Mouse (Mus musculus) subcutaneous adipose tissue, adult 2 months (tissue): Measurements from ENCODE around the gene Bdkrb1. TPM values are rescaled to one million over a fixed set of nuclear protein-coding genes. Genes with fewer than 3 reads are reported as not detected.

Experiments used
- polyA plus RNA-seq: library from polyadenylated mRNA; depleted of rRNA; stranded (reverse); fragments of >200 nt; gene quantifications from 2 replicates; pipeline ENCODE4 v1.2.3, GENCODE M21; 2012; ENCODE audit warnings: low replicate concordance; rRNA removed

Gene Bdkrb1
- polyA plus RNA-seq, result 0.19 and 2.0 TPM in 2 replicates

DNA sequence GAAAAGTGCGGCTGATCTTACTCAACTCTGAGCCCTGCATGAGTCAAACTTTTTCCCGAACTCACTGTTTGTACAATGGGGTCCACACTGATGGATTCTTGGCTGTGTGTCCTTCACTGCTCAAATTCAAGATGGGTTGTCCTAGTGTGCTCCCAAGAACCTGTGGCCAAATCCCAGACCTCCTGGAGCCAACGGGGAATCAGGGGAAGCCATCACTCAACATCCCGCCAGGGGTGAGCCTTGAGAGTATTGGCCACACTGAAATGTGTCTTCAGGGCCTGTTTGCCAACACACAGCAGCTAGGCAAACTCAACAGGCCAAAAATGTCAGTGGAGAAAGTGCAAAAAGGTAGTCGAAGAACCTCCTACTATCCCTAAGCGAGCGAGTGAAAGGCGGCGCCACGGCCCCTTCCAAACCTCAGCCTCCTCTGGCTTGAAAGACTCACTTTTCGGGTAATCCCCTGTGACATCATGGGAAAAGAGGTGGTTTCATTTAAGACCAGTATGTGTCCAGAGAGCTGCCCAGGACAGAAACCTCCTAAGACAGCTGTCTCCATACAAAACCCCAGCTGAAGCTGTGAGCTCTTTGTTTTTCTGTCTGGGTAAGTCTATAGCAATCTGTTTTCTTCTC lies at the start of gene Bdkrb1:
TSS of gene Bdkrb1 (plus strand) at position 505 of the 630 bp plus-strand sequence.

DNA sequence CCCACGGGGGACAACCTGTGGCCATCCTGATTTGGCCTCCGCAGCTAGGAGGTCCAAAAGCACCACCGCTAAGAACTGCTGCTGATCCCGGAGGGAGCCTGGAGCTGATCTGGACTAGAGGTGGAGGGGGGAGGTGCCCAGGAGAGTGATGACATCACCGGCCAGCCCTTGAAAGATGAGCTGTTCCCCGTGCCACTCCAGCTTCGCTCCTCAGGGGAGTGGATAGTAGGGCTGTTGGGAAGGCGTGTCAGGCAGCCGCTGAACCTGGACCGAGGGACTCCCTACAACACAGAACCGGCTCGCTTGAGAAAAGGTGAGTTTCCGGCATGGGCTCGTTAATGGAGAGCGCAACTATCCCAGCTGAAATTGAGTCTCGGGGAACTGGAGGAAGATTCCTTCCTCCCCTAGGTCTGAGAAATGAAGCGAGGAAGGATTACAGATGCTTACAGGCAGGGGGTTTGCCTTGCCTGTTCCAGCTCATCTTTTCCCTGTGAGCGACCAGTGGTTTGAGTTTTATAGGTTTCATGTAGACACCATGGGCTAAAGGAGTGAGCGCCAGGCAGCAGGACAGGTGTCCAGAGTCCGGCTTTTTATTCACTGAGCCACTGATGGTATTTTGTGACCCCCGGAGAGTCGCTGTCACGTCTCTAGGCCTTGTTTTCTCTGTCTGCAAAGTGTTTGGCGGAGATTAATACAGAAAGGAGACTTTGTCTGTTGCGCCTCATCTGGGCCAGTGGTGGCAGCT lies 39.8 kb upstream of the Bdkrb1 start, which contains the start of gene Bdkrb2:
TSS of gene Bdkrb2 (plus strand) at position 291 of the 745 bp plus-strand sequence.

Other genes starting within 250 kb of the Bdkrb1 start
- gene D430019H16Rik, start 149.2 kb upstream of the Bdkrb1 start, polyA plus RNA-seq, result 3.6 and 24.1 TPM in 2 replicates
- gene Bdkrb2, start 39.9 kb upstream of the Bdkrb1 start, polyA plus RNA-seq, result 1.2 and 17.3 TPM in 2 replicates
- 15.9 and 16.8 TPM in 2 replicates for gene Gskip, start 81.7 kb downstream of the Bdkrb1 start, polyA plus RNA-seq
- gene Atg2b, start 82.1 kb downstream of the Bdkrb1 start, polyA plus RNA-seq, result 15.4 and 21.5 TPM in 2 replicates
- gene Ak7, start 102.9 kb downstream of the Bdkrb1 start, polyA plus RNA-seq, result 0.06 TPM in 1 of 2 replicates, not detected in the other
- 45.3 and 67.0 TPM in 2 replicates for gene Papola, start 181.6 kb downstream of the Bdkrb1 start, polyA plus RNA-seq